Mouse (Mus musculus) neutrophil, adult 5-6 weeks (primary cell): ENCODE data around the gene Tex12. TPM values are rescaled to one million over a fixed set of nuclear protein-coding genes. Genes with fewer than 3 reads are reported as not detected.
A peak's percentile ranks its signal among the peaks of the same experiment; 100 is the strongest.

Experiments
- ATAC-seq: fragments of 151-379, 151-347 bp; 2 replicates; pipeline ENCODE4 v1.8.0; 2017; ENCODE audit warnings: mild to moderate bottlenecking, moderate TSS enrichment; ENCODE audit not compliant: insufficient number of reproducible peaks, poor library complexity, low FRiP score, severe bottlenecking; ENCODE audit errors: extremely low read depth
- total RNA-seq: library from RNA; stranded (forward); fragments of 200-1000 nt; gene quantifications from 2 replicates; pipeline ENCODE4 v1.2.3, GENCODE M21; 2017

Tex12 gene
- total RNA-seq, 1 experiment from 2014 or later: not detected

GRCm38 (mm10) chr9:50525585-50525984 lies 35.5 kb downstream of the Tex12 start:
- no peak for ATAC-seq

- no peak for ATAC-seq
Measured at GRCm38 (mm10) chr9:50524936-50525335, 36.2 kb downstream of the Tex12 start.

GRCm38 (mm10) chr9:50522574-50522973 lies 38.6 kb downstream of the Tex12 start:
- peak; percentile 30; the same call in 1 of the 2 replicates for ATAC-seq

- ATAC-seq: no peak
Measured at GRCm38 (mm10) chr9:50521562-50521961, 39.6 kb downstream of the Tex12 start.

GRCm38 (mm10) chr9:50520748-50521147 lies 40.4 kb downstream of the Tex12 start:
- no peak for ATAC-seq

GRCm38 (mm10) chr9:50518781-50519180 lies 42.3 kb downstream of the Tex12 start:
- ATAC-seq: no peak

GRCm38 (mm10) chr9:50515462-50515861 lies 45.7 kb downstream of the Tex12 start:
- ATAC-seq: no peak

GRCm38 (mm10) chr9:50507570-50507969 lies 53.6 kb downstream of the Tex12 start:
- ATAC-seq: no peak

Other genes with a start within 250 kb of the Tex12 start
- 71.3 and 115 TPM in 2 replicates for gene Rpl10-ps3, start 216.4 kb downstream of the Tex12 start, total RNA-seq
- 17.9 and 21.0 TPM in 2 replicates for gene Plet1, start 66.8 kb downstream of the Tex12 start, total RNA-seq
- gene Pts, start 32.6 kb downstream of the Tex12 start, total RNA-seq: 98.8 and 106 TPM in 2 replicates
- 8.5 and 10.0 TPM in 2 replicates for gene Il18, start 6.5 kb downstream of the Tex12 start, total RNA-seq
- 0.86 and 2.2 TPM in 2 replicates for gene Bco2, start 6.1 kb downstream of the Tex12 start, total RNA-seq
- gene Sdhd, start 42.5 kb upstream of the Tex12 start, total RNA-seq: 76.4 and 77.9 TPM in 2 replicates
- gene Timm8b, start 42.6 kb upstream of the Tex12 start, total RNA-seq: 68.5 and 70.9 TPM in 2 replicates
- 0.74 and 2.3 TPM in 2 replicates for gene Pih1d2, start 56.0 kb upstream of the Tex12 start, total RNA-seq
- 28.4 and 29.7 TPM in 2 replicates for gene Nkapd1, start 56.1 kb upstream of the Tex12 start, total RNA-seq
- 16.3 and 16.4 TPM in 2 replicates for gene Dlat, start 98.5 kb upstream of the Tex12 start, total RNA-seq
- gene Dixdc1, start 178.2 kb upstream of the Tex12 start, total RNA-seq: 0.12 TPM in 1 of 2 replicates, not detected in the other
- not detected in 2 replicates for gene 2310030G06Rik, start 185.2 kb upstream of the Tex12 start, total RNA-seq
- not detected in 2 replicates for gene Cryab, start 190.0 kb upstream of the Tex12 start, total RNA-seq
- not detected in 2 replicates for gene Hspb2, start 191.0 kb upstream of the Tex12 start, total RNA-seq
- 9.2 and 10.3 TPM in 2 replicates for gene Fdxacb1, start 206.9 kb upstream of the Tex12 start, total RNA-seq
- 9.0 and 12.8 TPM in 2 replicates for gene Alg9, start 213.7 kb upstream of the Tex12 start, total RNA-seq
- gene 1110032A03Rik, start 214.2 kb upstream of the Tex12 start, total RNA-seq: 29.6 and 33.8 TPM in 2 replicates